Mouse (Mus musculus): Measurements from ENCODE around the gene Cd247.
"Not testable (repeated sequence)": the region's sequence is repeated elsewhere in the genome, so short reads cannot be mapped to it uniquely, and the experiment has no call there.

Gene Cd247

DNA sequence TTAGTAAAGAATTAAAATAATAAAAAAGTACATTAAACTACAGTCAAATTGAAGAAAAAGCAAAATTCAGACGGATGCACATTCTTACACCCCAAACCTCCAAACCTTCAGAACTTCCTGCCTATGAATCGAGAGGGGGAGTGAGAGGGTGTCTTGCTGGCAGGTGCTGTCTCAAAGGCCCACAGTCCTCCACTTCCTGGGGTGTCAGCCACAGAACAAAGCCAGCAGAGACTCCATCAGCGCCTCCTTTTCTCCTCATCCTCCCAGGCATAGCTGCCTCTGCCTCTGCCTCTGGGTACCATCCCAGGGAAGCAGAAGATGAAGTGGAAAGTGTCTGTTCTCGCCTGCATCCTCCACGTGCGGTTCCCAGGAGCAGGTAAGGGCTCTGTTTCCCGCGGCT is at the start of gene Cd247:
Gene Cd247, plus strand, starts transcription at position 171 of the 400 bp plus-strand sequence.
- DNase-seq (ENCODE audit: low spot score), result no peak

DNA sequence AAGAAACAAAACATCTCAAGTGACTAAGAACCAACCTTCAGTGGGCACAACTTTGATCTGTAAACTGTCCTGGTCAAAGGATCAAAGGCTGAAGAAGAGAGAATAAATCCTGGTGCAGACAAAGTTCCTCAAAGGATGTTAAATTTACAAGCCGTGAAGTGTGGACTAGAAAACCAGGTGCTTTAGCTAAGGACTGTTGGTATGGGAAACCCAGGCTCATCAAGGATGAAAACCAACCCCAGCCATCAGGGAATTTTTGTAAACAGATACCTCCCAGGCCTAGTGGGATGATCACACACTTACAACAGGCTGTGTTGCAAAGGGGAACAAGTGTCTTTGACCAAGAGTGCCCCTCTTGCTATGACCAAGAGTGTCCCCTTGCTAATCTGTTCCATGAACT is 49.5 kb upstream of the Cd247 start:
- no peak for DNase-seq (ENCODE audit: low spot score)

- DNase-seq (ENCODE audit: low spot score), result no peak
Measured at GRCm38 (mm10) chr1:165741989-165742388, 46.5 kb upstream of the Cd247 start.

GRCm38 (mm10) chr1:165748053-165748452 is 40.4 kb upstream of the Cd247 start:
- no peak for DNase-seq (ENCODE audit: low spot score)

GRCm38 (mm10) chr1:165751142-165751541 is 37.3 kb upstream of the Cd247 start:
- no peak for DNase-seq (ENCODE audit: low spot score)

DNA sequence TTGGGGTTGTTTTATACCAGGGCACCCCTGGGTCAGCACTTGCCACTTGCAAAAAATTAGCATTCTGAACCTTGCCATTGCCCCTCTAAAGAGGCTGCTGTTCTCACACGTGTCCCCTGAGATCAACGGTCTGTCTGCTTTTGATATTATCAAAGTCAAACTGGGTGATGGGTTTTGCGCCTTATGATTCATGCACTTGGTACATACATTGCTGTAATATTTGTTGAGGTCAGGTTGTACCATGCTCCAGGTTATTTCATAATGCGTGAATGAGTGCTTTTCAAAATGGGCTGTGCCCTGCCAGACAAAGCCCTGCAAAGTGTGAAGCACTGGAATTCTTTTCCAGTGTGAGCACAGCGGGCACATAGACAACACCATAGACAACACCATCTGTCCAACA is 36.6 kb upstream of the Cd247 start:
- DNase-seq (ENCODE audit: low spot score), result no peak

DNA sequence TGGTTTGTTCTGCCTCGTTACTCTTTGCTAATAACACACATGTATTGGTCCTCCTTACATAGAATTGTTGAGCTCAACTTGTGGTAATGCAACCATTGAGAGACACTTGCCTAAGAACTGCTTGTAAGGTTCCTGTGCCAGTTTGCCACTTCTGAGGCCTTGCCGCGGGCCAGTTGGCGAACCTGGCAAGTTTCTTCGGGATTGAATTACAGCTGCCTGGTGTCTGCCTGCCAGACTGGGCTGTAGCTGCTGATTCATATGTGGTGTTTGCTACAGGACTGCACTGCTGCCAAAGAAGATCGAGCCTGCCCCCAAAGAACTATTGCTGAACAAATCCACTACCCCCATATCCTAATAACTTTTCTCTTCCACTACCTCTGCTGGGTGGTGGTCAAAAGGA is 34.3 kb upstream of the Cd247 start:
- no peak for DNase-seq (ENCODE audit: low spot score)

- no peak for DNase-seq (ENCODE audit: low spot score)
Measured at GRCm38 (mm10) chr1:165755194-165755593, 33.3 kb upstream of the Cd247 start.

DNA sequence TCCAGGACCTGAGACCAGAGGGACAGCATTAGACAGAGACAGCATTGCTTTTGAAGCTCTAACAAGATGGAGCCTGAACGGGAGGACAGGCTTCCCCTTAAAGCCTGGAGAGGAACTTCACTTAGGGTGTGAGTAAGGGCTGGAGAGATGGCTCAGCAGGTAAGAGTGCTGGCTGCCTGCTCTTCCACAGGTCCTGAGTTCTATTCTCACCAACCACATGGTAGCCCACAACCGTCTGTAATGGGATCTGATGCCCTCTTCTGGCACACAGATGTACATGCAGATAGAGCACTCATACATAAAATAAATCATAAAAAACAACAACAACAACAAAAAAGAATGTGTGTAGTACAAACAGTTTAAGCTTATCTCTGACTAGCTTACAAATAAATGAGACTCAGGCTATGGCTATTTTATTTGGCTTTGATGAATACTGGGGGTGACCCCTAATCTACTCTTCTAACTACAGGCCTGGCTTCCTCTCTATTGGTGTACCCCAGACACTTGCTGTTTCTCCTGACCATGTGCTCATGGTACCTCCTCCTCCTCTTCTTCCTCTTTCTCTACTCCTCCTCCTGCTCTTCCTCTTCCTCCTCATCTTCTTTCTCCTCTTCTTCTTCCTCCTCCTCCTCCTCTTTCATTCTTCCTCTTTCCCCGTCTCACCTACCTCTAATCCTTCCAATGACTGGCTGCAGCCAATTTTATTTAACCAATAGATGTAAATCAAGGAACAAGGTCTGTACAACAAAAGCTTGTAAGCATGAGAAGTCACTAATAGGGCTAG is 26.8 kb upstream of the Cd247 start:
- DNase-seq (ENCODE audit: low spot score), result no peak

- not testable (repeated sequence) for DNase-seq (ENCODE audit: low spot score)
Measured at GRCm38 (mm10) chr1:165762498-165762897, 26.0 kb upstream of the Cd247 start.

DNA sequence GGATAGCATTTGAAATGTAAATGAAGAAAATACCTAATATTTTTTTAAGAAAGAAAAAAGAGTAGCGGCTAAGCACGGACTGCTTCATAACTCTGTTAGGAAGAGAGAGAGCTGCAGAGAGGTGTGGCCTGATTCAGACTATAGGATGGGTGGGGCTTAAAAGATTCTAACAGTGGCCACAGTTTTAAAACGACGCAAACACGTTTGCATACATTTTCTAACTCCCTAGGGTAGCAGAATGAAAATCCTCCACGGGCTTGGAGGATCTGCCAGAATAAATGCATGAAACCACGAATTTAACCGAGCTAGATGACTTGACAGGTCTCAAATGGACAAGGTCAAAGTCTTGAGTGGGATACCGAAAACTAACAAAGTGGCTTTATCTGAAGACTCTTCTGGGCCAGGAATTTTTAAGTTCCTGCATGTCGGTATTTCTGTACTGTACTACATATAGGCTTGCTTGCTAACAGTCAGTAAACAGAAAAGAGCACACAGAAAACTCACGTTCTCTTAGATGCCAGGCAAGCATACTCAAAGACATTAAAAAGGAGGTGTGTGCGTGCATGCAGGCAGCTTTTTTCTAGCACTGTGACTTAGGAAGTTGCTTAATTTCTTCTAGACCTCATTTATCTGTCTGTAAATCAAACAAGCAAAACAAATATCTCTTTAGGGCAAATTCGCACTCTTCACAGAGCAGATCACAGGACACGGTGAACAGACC is 25.4 kb upstream of the Cd247 start:
- DNase-seq (ENCODE audit: low spot score), result no peak

GRCm38 (mm10) chr1:165763635-165764372 is 24.7 kb upstream of the Cd247 start, which contains the start of gene Creg1:
Creg1 (plus strand) TSS chr1:165763746.
- peak; percentile 88 for DNase-seq (ENCODE audit: low spot score)

DNA sequence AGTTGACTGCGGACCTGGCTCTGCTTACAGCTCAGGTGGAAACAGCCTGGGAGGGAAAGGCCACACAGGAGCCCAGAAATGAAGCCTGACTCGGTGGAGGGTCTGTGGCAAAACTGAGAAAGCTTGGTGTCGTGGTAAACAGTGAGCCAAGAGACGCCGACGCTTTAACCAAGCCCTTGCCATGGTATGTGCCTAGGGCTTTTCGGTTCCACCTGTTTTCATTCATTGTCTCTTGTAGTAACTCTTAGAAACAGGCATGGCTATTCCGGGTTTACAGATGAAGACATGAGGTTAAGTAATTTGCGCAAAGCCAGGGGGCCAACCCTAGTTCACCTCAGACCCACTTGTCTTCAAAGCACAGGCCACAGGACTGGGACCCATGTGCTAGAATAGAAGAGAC is 23.9 kb upstream of the Cd247 start:
- no peak for DNase-seq (ENCODE audit: low spot score)

- DNase-seq (ENCODE audit: low spot score), result no peak
Measured at GRCm38 (mm10) chr1:165765041-165765440, 23.4 kb upstream of the Cd247 start.

DNA sequence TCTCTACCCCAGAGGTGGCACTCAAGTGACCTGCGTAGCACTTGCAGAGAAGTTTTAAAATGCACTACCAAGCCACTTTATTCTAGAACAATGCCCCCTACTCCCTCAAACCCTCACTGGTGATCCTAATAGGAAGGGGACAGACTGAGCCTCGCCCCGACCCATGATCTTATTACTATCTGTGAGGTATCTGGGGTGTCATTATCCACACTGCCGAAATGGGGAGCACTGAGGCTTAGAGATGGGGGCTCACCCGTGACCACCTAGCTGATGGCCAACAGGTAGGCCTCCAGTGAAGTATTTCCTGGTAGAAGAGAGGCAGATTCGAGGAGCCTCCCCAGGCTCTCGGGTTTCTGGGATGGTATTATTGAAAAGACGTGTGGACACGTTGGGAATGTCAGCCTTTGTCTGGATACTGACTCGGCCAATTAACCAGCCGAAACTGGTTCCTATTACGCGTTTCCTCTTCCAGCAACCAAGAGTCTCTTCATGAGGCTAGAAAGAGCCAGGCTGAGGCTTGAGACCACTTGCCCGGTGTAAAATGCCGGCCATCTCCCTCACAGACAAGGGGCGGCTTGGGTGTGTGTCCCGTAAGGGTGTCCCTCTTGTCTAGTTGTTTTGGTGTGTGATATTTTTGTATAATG is 22.7 kb upstream of the Cd247 start:
- no peak for DNase-seq (ENCODE audit: low spot score)

DNA sequence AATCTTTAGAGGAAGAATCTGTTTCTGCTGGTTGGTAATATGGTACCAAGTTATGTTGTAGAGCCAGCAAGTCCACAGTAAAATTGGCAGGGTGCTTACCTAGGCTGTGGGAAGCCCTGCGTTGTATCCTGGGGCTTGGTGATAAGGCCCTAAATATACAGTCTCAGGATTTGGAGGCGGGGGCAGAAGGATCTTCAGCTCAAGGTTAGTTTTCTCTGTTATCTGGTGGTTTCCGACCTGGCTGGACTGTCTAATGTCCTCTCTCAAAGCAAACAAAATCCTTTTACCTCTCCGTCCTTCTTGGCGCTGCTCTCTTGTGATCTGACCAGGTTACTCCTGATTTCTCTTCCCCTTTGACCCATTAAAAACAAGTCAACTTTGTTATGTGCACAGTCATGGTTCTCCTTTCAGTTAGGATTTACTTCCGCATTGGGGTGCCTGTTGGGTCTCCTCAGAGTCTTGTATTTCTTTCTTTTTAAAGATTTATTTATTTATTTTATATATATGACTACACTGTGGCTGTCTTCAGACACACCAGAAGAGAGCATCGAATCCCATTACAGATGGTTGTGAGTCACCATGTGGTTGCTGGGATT is 22.1 kb upstream of the Cd247 start:
- no peak for DNase-seq (ENCODE audit: low spot score)

DNA sequence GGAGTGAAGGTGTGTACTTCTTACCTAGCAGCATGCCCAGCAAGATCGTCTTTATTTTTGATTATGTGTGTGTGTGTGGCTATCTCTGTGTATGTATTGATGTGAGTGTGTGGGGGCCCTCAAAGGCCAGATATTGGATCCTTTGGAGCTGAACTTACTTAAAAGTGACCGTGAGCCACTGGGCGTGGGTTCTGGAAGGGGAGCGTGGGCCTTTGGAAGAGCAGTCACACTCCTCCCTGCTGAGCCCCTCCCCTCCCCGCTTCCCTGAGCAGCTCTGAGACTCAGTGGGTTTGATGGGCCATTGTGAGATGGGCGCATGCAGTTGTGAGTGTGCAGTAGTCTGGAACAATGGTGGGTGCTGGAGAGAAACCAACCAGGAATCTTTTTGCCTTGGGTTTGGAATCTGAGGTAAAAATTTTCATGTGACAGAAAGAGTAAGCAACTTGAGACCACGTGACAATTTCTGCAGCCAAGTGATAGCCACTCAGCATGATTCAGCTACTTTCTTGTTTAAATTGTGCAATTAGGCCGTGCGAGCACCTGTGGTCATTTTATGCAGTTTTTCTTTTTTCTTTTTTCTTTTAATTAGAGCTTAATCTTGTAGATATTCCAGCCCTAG is 19.5 kb upstream of the Cd247 start:
- DNase-seq (ENCODE audit: low spot score), result no peak

DNA sequence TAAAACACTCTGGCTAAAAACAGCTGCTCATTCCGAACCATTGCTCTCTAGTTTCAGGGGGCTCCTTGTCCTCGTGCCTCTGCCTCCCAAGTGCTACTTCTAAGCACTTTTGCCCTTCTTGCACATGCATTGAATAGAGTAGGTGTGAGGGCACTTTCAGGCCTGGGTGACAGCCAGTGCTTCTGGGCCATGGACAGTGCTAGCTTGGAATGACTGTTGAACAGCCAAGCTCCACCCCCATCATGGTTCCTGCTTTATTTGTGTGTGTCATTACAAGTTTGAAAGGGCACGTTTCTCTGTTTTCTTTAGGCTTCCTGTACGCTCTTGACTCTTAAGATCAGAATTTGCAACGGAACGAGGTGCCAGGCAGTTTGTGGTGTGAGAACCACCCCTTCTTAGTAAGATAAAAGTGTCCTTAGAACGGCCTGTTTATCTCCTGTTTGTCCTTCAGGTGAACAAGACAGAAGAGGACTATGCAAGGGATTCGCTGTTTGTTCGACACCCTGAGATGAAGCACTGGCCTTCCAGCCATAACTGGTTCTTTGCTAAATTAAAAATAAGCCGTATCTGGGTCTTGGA is 18.2 kb upstream of the Cd247 start:
- no peak for DNase-seq (ENCODE audit: low spot score)

- DNase-seq (ENCODE audit: low spot score), result no peak
Measured at GRCm38 (mm10) chr1:165771491-165771897, 17.0 kb upstream of the Cd247 start.

DNA sequence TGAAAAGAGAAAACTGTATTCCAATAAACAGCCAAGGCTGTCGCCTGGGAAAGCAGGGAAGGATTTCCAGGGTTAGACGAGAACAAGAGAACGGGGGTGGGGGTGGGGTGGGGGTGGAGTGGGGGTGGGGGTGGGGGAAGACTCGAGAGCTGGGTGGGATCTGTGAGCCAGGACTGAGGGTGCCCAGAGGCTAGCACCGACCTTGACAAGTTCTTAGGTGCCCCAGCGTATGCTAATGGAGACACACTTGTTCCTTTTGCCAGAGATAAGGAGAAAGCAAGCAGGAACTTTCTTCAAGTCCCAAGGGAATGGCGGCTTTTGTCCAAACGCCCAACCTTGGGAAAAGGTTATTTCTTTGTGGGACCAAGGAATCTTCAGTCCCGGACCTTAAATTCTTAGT is 16.5 kb upstream of the Cd247 start:
- no peak for DNase-seq (ENCODE audit: low spot score)

All from layer of hippocampus, adult 9-10 months (tissue).